Mouse (Mus musculus): ENCODE results near the gene Lrrc26. TPM values are rescaled to one million over a fixed set of nuclear protein-coding genes. Genes with fewer than 3 reads are reported as not detected.

Gene Lrrc26
- not detected in 2 replicates for polyA plus RNA-seq (2012)

GRCm38 (mm10) chr2:25289651-25290050, at the start of gene Lrrc26:
Lrrc26 (plus strand) TSS chr2:25289915.
- TF ChIP-seq GATA1 (IDR thresholded peaks at IDR 0.05; ENCODE audit: low read length) = no peak

- no peak for TF ChIP-seq GATA1 (IDR thresholded peaks at IDR 0.05; ENCODE audit: low read length)
Observed at GRCm38 (mm10) chr2:25240310-25240709, 49.4 kb upstream of the Lrrc26 start.

- TF ChIP-seq GATA1 (IDR thresholded peaks at IDR 0.05; ENCODE audit: low read length) = no peak
Observed at GRCm38 (mm10) chr2:25240723-25241437, 48.8 kb upstream of the Lrrc26 start.

DNA sequence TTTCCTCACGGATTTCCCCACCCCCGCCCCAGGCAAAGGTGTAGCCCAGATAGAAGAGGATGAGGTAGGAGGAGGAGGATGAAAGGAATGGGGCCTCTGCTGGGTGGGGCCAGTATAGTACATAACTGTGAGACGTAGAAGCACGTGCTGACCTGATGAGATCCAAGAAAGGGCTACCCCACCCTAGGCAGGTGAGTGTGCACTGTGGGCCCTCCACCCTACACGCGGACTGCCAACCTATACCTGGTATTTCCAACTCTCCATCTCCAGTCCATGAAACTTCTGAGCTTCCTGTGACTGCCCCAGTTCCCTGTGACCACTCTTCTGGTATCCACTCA, 48.3 kb upstream of the Lrrc26 start:
- no peak for TF ChIP-seq GATA1 (IDR thresholded peaks at IDR 0.05; ENCODE audit: low read length)

- TF ChIP-seq GATA1 (IDR thresholded peaks at IDR 0.05; ENCODE audit: low read length) = no peak
Observed at GRCm38 (mm10) chr2:25242101-25242506, 47.6 kb upstream of the Lrrc26 start, which contains the start of the genes Rnf208 and Cysrt1. Rnf208 (plus strand) TSS chr2:25242255. Cysrt1 (minus strand) TSS chr2:25242452.

- no peak for TF ChIP-seq GATA1 (IDR thresholded peaks at IDR 0.05; ENCODE audit: low read length)
Observed at GRCm38 (mm10) chr2:25243342-25243741, 46.4 kb upstream of the Lrrc26 start.

GRCm38 (mm10) chr2:25244144-25244543, 45.6 kb upstream of the Lrrc26 start:
- no peak for TF ChIP-seq GATA1 (IDR thresholded peaks at IDR 0.05; ENCODE audit: low read length)

DNA sequence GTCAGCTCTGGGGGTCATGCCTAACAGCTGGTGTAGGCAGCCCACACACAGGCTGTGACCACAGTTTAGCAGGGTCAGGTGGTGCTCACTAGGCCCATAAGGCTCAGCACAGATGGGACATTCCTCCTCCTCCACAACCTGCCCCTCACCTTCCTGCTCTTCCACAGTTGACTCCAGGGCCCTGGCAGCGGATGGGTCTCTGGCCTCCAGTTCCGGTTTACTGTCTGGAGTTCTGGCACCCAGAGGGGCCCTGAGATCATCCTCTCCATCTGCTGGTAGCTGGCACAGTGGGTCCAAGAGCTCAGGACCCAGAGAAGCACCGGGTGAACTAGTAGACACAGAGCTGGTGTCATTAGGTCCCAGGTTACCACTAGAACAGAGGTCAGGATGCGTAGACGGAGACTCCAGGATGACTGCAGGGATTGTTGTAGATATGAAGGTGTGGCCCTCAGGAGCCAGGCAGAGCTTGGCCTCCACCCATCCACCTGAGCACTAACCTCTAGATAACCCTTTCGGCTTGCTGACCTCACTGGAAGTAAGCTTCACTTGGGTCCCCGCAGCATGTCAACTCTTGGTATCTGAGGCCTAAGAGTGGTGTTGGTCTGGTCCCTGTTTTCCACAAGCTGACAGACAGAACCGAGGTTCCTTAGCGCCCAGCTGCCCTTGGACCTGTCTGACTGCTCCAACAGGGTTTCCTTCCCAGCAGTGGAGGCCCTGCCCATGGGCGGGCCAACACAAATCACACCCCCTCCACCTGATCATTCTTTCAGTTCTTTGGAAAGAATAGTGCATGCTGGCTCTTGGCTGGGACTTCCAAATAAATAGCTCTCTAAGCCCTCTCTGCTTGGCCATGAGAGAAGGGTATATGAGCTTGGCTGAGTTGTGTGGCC, 43.3 kb upstream of the Lrrc26 start, which contains the start of gene AL732309.1:
AL732309.1 (minus strand) TSS at position 681 of the 890 bp plus-strand sequence.
- no peak for TF ChIP-seq GATA1 (IDR thresholded peaks at IDR 0.05; ENCODE audit: low read length)

DNA sequence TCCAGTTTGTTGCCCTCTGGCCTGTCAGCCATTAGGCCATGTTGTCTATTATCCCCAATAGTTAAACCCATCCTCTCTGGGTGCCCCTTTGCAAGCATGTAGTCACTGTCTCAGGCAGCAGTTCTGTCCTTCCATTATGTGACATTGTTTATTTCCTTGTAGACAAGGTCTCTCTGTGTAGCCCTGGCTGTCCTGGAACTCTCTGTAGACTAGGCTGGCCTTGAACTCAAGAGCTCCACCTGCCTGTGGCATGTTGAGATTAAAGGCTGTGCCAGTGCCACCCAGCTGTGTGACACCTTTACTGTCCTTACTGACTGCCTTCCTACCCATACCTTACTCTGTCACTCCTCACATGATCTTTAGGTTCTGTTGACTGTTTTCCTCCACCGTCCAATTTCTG, 37.4 kb upstream of the Lrrc26 start:
- no peak for TF ChIP-seq GATA1 (IDR thresholded peaks at IDR 0.05; ENCODE audit: low read length)

DNA sequence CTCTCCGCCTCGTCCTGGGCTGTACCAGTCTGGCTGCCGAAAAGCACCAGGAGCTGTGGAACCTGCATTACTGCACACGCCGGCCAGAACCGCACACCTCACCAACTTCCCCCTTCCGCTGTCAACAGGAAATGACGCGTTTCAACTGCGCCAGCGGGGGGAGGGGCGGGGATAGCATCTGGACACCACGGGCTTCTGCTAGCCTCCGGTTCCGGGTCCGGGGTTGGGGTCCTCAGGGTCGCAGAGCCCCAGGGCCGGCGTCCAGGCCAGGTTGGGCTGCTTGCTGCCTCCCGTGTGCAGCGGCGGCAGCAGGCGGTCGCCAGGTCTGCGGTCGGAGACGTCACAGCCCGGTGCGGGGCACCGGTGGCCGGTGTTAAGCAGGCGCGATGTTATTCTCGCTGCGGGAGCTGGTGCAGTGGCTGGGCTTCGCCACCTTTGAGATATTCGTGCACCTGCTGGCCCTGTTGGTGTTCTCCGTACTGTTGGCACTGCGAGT, 34.4 kb upstream of the Lrrc26 start, which contains the start of gene Tmem203:
Tmem203 (plus strand) TSS at position 156 of the 496 bp plus-strand sequence.
- no peak for TF ChIP-seq GATA1 (IDR thresholded peaks at IDR 0.05; ENCODE audit: low read length)

GRCm38 (mm10) chr2:25258887-25259286, 30.8 kb upstream of the Lrrc26 start:
- TF ChIP-seq GATA1 (IDR thresholded peaks at IDR 0.05; ENCODE audit: low read length) = no peak

- no peak for TF ChIP-seq GATA1 (IDR thresholded peaks at IDR 0.05; ENCODE audit: low read length)
Observed at GRCm38 (mm10) chr2:25261870-25262269, 27.8 kb upstream of the Lrrc26 start.

GRCm38 (mm10) chr2:25262291-25262767, 27.4 kb upstream of the Lrrc26 start, which contains the start of gene Tprn:
Tprn (plus strand) TSS chr2:25262618.
- TF ChIP-seq GATA1 (IDR thresholded peaks at IDR 0.05; ENCODE audit: low read length) = no peak

GRCm38 (mm10) chr2:25262795-25263622, 26.7 kb upstream of the Lrrc26 start:
- TF ChIP-seq GATA1 (IDR thresholded peaks at IDR 0.05; ENCODE audit: low read length) = no peak
